Mouse (Mus musculus): Measurements from ENCODE around the gene Olfr547.

DNA sequence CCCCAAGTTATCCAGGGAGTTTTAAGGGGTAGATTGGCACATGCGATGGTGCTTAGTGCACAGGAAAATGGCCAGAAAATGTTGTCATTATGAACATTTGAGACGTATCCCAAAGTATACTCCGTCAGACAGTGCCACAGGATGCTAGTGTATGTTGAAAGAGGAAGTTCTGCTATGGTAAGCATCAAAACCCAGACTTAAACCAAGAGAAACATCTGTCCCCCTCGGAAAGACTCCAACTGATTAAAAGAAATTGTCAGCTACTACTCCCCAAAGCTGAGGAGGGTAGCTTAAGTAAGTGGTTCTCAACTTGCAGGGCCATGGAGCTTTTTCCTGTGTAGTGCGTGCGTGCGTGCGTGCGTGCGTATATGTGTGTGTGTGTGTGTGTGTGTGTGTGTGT is 22.6 kb upstream of the Olfr547 start:
- TF ChIP-seq CTCF (IDR thresholded peaks at IDR 0.05; ENCODE audit: low read depth) (no peak), EP300 (optimal IDR thresholded peaks at IDR 0.05) (no peak)
